Mouse (Mus musculus) MEL (cell line): ENCODE measurements at regions not wholly inside any gene's neighbourhood (a gene's known extent, or its start where the extent isn't known, plus 50 kb on each side); places are given as distances from the start of the nearest gene placed in this dataset.

ENCODE experiments used
- DNase-seq: peaks from one replicate; pipeline ENCODE4 v3.0.0; 2011; ENCODE audit warnings: low read depth, low spot score
- H3K27ac ChIP-seq: 2 replicates; pipeline ENCODE4 v1.5.1; 2012; ENCODE audit warnings: low read depth, mild to moderate bottlenecking, control low read depth, low read length, moderate library complexity; ENCODE audit not compliant: control insufficient read depth
- H3K27me3 ChIP-seq, 2 experiments: fragments of 150-350 bp in 1 of 2; sonication (generic) in 1 of 2; 2 replicates each; pipeline ENCODE4 v1.6.1; 2012; ENCODE audit warnings: low read length in 2 of 2, mild to moderate bottlenecking in 2 of 2, improper control_type of control experiment in 1 of 2, moderate library complexity in 1 of 2; ENCODE audit not compliant: insufficient read depth in 2 of 2, control insufficient read depth in 1 of 2
- H3K36me3 ChIP-seq, 2 experiments: 2 replicates each; pipeline ENCODE4 v1.6.1; 2012 to 2014; ENCODE audit warnings: low read length in 2 of 2, improper control_type of control experiment in 1 of 2, inconsistent platforms in 1 of 2, mild to moderate bottlenecking in 1 of 2; ENCODE audit not compliant: insufficient read depth in 2 of 2, control insufficient read depth in 1 of 2
- H3K4me1 ChIP-seq, 2 experiments: fragments of 150-350 bp in 1 of 2; sonication (generic) in 1 of 2; 2 replicates each; pipeline ENCODE4 v1.6.1; 2012; ENCODE audit warnings: low read length in 2 of 2, improper control_type of control experiment in 1 of 2, mild to moderate bottlenecking in 1 of 2; ENCODE audit not compliant: insufficient read depth in 2 of 2, control insufficient read depth in 1 of 2
- H3K4me3 ChIP-seq, 2 experiments: fragments of 150-350 bp in 1 of 2; sonication (generic) in 1 of 2; 2 replicates each; pipeline ENCODE4 v1.5.1; 2012; ENCODE audit warnings: low read depth in 2 of 2, low read length in 2 of 2, mild to moderate bottlenecking in 2 of 2, moderate library complexity in 2 of 2, control low read depth in 1 of 2, improper control_type of control experiment in 1 of 2; ENCODE audit not compliant: control insufficient read depth in 1 of 2, insufficient read depth in 1 of 2
- H3K79me2 ChIP-seq: 2 replicates; pipeline ENCODE4 v1.6.1; 2012; ENCODE audit warnings: mild to moderate bottlenecking, low read length, moderate library complexity; ENCODE audit not compliant: control insufficient read depth, poor library complexity, insufficient read depth
- H3K9ac ChIP-seq: 2 replicates; pipeline ENCODE4 v1.6.1; 2012; ENCODE audit warnings: low read depth, mild to moderate bottlenecking, control low read depth, low read length, moderate library complexity; ENCODE audit not compliant: control insufficient read depth, poor library complexity, severe bottlenecking
- H3K9me3 ChIP-seq: fragments of 150-350 bp; sonication (generic); replicated peaks from 2 replicates; pipeline ENCODE4 v1.6.1; 2012; ENCODE audit warnings: mild to moderate bottlenecking, low read length, improper control_type of control experiment, moderate library complexity; ENCODE audit not compliant: insufficient read depth
- BHLHE40 ChIP-seq: IDR thresholded peaks from 2 replicates; pipeline ENCODE4 v1.6.1; 2012; ENCODE audit warnings: low read depth, mild to moderate bottlenecking, inconsistent platforms, low read length, improper control_type of control experiment, borderline replicate concordance
- CHD1 ChIP-seq: IDR thresholded peaks from 2 replicates; pipeline ENCODE4 v1.6.1; 2012; ENCODE audit warnings: low read depth, mild to moderate bottlenecking, inconsistent platforms, low read length, improper control_type of control experiment
- CHD2 ChIP-seq: IDR thresholded peaks from 2 replicates; pipeline ENCODE4 v1.6.1; 2011; ENCODE audit warnings: low read length, improper control_type of control experiment
- CTCF ChIP-seq, 3 experiments: IDR thresholded peaks in 2 of 3; conservative IDR thresholded peaks in 1 of 3; 2 replicates each; pipeline ENCODE4 v1.5.1; 2011 to 2012; ENCODE audit warnings: low read length in 3 of 3, low read depth in 2 of 3, mild to moderate bottlenecking in 2 of 3, improper control_type of control experiment in 1 of 3, inconsistent platforms in 1 of 3, mixed read lengths in 1 of 3, moderate library complexity in 1 of 3; ENCODE audit not compliant: control insufficient read depth in 1 of 3, insufficient read depth in 1 of 3, poor library complexity in 1 of 3, severe bottlenecking in 1 of 3
- ELF1 ChIP-seq: IDR thresholded peaks from 2 replicates; pipeline ENCODE4 v1.6.1; 2014; ENCODE audit warnings: low read depth, mild to moderate bottlenecking, inconsistent platforms, low read length, improper control_type of control experiment, moderate library complexity
- EP300 ChIP-seq, 2 experiments: IDR thresholded peaks; 2 replicates each; pipeline ENCODE4 v1.6.1; 2011; ENCODE audit warnings: improper control_type of control experiment in 2 of 2, low read length in 2 of 2, low read depth in 1 of 2, mild to moderate bottlenecking in 1 of 2
- GABPA ChIP-seq: IDR thresholded peaks from 2 replicates; pipeline ENCODE4 v1.6.1; 2012; ENCODE audit warnings: low read depth, mild to moderate bottlenecking, inconsistent platforms, low read length, improper control_type of control experiment, moderate library complexity
- GATA1 ChIP-seq: IDR thresholded peaks from 2 replicates; pipeline ENCODE4 v1.6.1; 2011; ENCODE audit warnings: low read depth, low read length, improper control_type of control experiment
- MAFK ChIP-seq: IDR thresholded peaks from 2 replicates; pipeline ENCODE4 v1.6.1; 2011; ENCODE audit warnings: low read depth, mild to moderate bottlenecking, low read length, improper control_type of control experiment, borderline replicate concordance
- MAX ChIP-seq: IDR thresholded peaks from 2 replicates; pipeline ENCODE4 v1.6.1; 2011; ENCODE audit warnings: low read length, improper control_type of control experiment
- MEF2A ChIP-seq: IDR thresholded peaks from 2 replicates; pipeline ENCODE4 v1.6.1; 2014; ENCODE audit warnings: low read depth, mild to moderate bottlenecking, inconsistent platforms, low read length, improper control_type of control experiment; ENCODE audit not compliant: poor library complexity, insufficient replicate concordance, severe bottlenecking; ENCODE audit errors: extremely low read depth
- MYB ChIP-seq: IDR thresholded peaks from 2 replicates; pipeline ENCODE4 v1.6.1; 2011; ENCODE audit warnings: mild to moderate bottlenecking, low read depth, low read length, improper control_type of control experiment
- MYC ChIP-seq: IDR thresholded peaks from 2 replicates; pipeline ENCODE4 v1.6.1; 2011; ENCODE audit warnings: low read depth, mild to moderate bottlenecking, low read length, improper control_type of control experiment, moderate library complexity
- NELFE ChIP-seq: IDR thresholded peaks from 2 replicates; pipeline ENCODE4 v1.6.1; 2011; ENCODE audit warnings: low read depth, low read length, improper control_type of control experiment
- NRF1 ChIP-seq: IDR thresholded peaks from 2 replicates; pipeline ENCODE4 v1.6.1; 2014; ENCODE audit warnings: low read depth, mild to moderate bottlenecking, inconsistent platforms, low read length, improper control_type of control experiment, moderate library complexity; ENCODE audit not compliant: poor library complexity, insufficient read depth, severe bottlenecking
- POLR2AphosphoS2 ChIP-seq: IDR thresholded peaks from 2 replicates; pipeline ENCODE4 v1.6.1; 2011; ENCODE audit warnings: low read length, improper control_type of control experiment
- POLR2AphosphoS5 ChIP-seq: IDR thresholded peaks from 2 replicates; pipeline ENCODE4 v1.6.1; 2012; ENCODE audit warnings: low read depth, borderline replicate concordance, mild to moderate bottlenecking, inconsistent platforms, low read length, moderate library complexity, mixed read lengths
- RAD21 ChIP-seq: IDR thresholded peaks from 2 replicates; pipeline ENCODE4 v1.6.1; 2011; ENCODE audit warnings: mild to moderate bottlenecking, low read depth, low read length, improper control_type of control experiment
- RCOR1 ChIP-seq: IDR thresholded peaks from 2 replicates; pipeline ENCODE4 v1.6.1; 2012; ENCODE audit warnings: low read depth, mild to moderate bottlenecking, inconsistent platforms, low read length, improper control_type of control experiment
- SMC3 ChIP-seq: IDR thresholded peaks from 2 replicates; pipeline ENCODE4 v1.6.1; 2011; ENCODE audit warnings: low read depth, low read length, improper control_type of control experiment
- TAL1 ChIP-seq: IDR thresholded peaks from 2 replicates; pipeline ENCODE4 v1.6.1; 2012; ENCODE audit warnings: mild to moderate bottlenecking, inconsistent platforms, low read length, moderate library complexity, mixed read lengths
- TBP ChIP-seq: IDR thresholded peaks from 2 replicates; pipeline ENCODE4 v1.8.0; 2011; ENCODE audit warnings: low read depth, low read length, improper control_type of control experiment
- TCF12 ChIP-seq: IDR thresholded peaks from 2 replicates; pipeline ENCODE4 v1.6.1; 2014; ENCODE audit warnings: low read depth, mild to moderate bottlenecking, inconsistent platforms, low read length, improper control_type of control experiment, moderate library complexity
- UBTF ChIP-seq: IDR thresholded peaks from 2 replicates; pipeline ENCODE4 v1.6.1; 2012; ENCODE audit warnings: low read depth, mild to moderate bottlenecking, inconsistent platforms, low read length, improper control_type of control experiment, moderate library complexity, borderline replicate concordance; ENCODE audit not compliant: insufficient read depth
- USF1 ChIP-seq: IDR thresholded peaks from 2 replicates; pipeline ENCODE4 v1.6.1; 2014; ENCODE audit warnings: low read depth, mild to moderate bottlenecking, inconsistent platforms, low read length, improper control_type of control experiment, moderate library complexity
- ZC3H11A ChIP-seq: IDR thresholded peaks from 2 replicates; pipeline ENCODE4 v1.6.1; 2012; ENCODE audit warnings: low read depth, mild to moderate bottlenecking, inconsistent platforms, low read length, improper control_type of control experiment
- ZNF384 ChIP-seq: IDR thresholded peaks from 2 replicates; pipeline ENCODE4 v1.6.1; 2012; ENCODE audit warnings: low read depth, mild to moderate bottlenecking, inconsistent platforms, low read length, improper control_type of control experiment

DNA sequence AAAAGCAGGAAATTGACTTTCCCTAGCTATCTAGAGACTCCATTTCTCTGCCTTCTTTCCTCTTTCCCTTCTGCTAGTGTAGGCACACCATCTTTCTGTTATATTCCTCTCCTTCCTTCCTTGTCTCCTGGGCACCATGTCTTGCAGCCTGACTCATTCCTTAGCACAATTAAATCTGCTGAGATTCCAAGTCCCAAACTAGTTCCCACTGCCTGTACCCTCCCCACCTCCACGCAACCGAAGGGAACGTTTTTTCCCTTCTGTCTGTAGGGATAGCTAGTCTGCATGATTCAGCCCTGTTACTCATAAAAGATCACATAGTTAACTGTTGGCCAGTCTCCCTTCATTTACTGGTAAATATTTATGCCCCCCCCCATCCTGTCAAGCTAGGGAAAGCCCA is 158.8 kb upstream of the Prkcq start:
- Histone ChIP-seq H3K4me3 (no peak overlapping the region), H3K36me3 (no peaks in the 10 kb centered on the region), H3K9ac (no peak overlapping the region), H3K27ac (no peak overlapping the region), H3K9me3 (no peaks in the 10 kb centered on the region), H3K27me3 (no peaks in the 10 kb centered on the region; a peak in 1 of 4 replicates), H3K79me2 (no peaks in the 10 kb centered on the region), H3K4me1 (no peaks in the 10 kb centered on the region)
- no peak for DNase-seq
- no peak for TF ChIP-seq CHD1
- TF ChIP-seq ZNF384 = no peak
- no peak for TF ChIP-seq MAX
- no peak for TF ChIP-seq BHLHE40
- no peak for TF ChIP-seq GABPA
- no peak for TF ChIP-seq MAFK
- TF ChIP-seq CHD2 = no peak
- no peak for TF ChIP-seq MYC
- TF ChIP-seq ZC3H11A = no peak
- no peak for TF ChIP-seq POLR2AphosphoS2
- no peak for TF ChIP-seq MYB
- no peak for TF ChIP-seq TBP
- TF ChIP-seq ELF1 = no peak
- no peak for TF ChIP-seq RAD21

DNA sequence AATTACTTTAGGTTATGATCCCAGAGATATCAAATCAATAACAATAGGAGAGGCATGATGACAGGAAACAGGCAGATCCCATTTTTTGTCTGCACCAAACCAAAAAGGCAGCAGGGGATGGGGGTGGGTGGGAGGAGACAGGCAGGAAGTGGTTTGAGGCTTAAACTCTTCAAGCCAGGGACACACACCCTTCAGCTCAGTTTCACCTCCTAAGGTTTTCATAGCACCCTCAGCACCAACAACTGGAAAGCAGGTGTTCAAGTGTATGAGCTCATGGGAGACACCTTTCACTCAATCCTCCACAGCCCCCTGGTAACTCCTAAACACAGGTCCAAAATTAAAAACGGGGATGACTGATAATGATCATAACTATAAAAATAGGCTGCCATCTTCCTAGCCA is 155.5 kb upstream of the Prkcq start:
- Histone ChIP-seq H3K27me3 (no peaks in the 10 kb centered on the region; a peak in 1 of 4 replicates), H3K4me1 (no peaks in the 10 kb centered on the region), H3K36me3 (no peaks in the 10 kb centered on the region)
- no peak for TF ChIP-seq CHD2
- no peak for TF ChIP-seq ELF1
- no peak for TF ChIP-seq EP300 (IDR thresholded peaks at IDR 0.05; ENCODE audit: low read depth in 1 of 2, low read length in 2 of 2)
- TF ChIP-seq TCF12 = no peak
- TF ChIP-seq CTCF (IDR thresholded peaks at IDR 0.05 in 2 of 3, conservative IDR thresholded peaks at IDR 0.05 in 1 of 3; ENCODE audit: control insufficient read depth in 1 of 3, insufficient read depth in 1 of 3, low read depth in 2 of 3, low read length in 3 of 3, poor library complexity in 1 of 3, severe bottlenecking in 1 of 3) = no peak
- no peak for TF ChIP-seq ZC3H11A
- TF ChIP-seq MEF2A = no peak
- no peak for TF ChIP-seq RCOR1
- no peak for TF ChIP-seq POLR2AphosphoS5
- TF ChIP-seq BHLHE40 = no peak
- no peak for TF ChIP-seq NELFE
- TF ChIP-seq TAL1 = no peak
- no peak for TF ChIP-seq SMC3
- TF ChIP-seq USF1 = no peak
- no peak for TF ChIP-seq UBTF
- TF ChIP-seq GATA1 = no peak
- no peak for TF ChIP-seq POLR2AphosphoS2
- TF ChIP-seq MYB = no peak
- TF ChIP-seq NRF1 = no peak
- TF ChIP-seq, all 39 proteins: peak for 0
- no peak overlapping the region for H3K9ac ChIP-seq
- H3K27ac ChIP-seq = no peak overlapping the region
- H3K79me2 ChIP-seq = no peaks in the 10 kb centered on the region
- no peak overlapping the region for H3K4me3 ChIP-seq
- DNase-seq = no peak
- H3K9me3 ChIP-seq = no peaks in the 10 kb centered on the region
